Mouse (Mus musculus) ZHBTc4 (cell line): ENCODE measurements at regions not wholly inside any gene's neighbourhood (a gene's known extent, or its start where the extent isn't known, plus 50 kb on each side); places are given as distances from the start of the nearest gene placed in this dataset.
"Not testable (repeated sequence)": the region's sequence is repeated elsewhere in the genome, so short reads cannot be mapped to it uniquely, and the experiment has no call there.

ENCODE experiments used
- DNase-seq: peaks from one replicate; pipeline ENCODE4 v3.0.0-alpha.2; 2011; ENCODE audit warnings: low read depth, low spot score

DNA sequence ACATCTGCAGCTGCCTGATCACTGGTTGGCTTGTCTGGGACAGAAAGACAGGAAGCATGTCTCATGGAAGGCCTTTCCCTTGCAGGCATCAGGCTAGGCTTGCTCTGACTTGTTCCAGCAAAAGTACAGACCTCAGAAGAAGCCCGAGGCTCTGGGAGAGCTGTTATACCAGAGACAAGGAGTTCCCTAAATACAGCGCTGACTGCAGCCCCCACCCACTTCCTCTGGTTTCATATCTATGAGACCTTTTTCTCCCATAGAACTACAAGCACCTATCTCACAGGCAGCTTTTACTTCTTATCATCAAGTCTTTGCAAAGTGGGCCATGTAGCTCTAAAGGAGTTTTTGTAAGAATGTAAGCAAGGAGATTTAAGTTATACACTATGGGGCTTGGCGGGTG lies 312.2 kb upstream of the Vmn1r3 start:
- not testable (repeated sequence) for DNase-seq

DNA sequence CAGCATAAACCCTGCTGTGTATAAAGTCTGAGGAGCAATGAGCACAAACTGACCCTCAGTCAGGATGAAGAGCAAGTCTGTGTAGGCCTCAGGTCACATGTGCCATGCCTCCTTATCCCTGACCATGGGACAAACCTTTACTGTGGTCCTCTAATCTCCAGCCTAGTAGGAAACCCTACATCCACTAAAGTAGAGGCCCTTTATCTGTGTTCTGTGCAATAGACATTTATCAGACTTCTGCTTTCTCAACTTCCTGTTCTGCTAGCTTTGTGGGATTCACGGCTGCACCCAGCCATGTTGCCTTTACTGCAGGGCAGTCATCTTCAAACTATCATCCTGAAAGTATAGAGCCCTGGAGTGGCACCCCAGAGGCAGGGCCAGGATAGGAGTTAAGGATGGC lies 310.8 kb upstream of the Vmn1r3 start:
- DNase-seq = not testable (repeated sequence)

DNA sequence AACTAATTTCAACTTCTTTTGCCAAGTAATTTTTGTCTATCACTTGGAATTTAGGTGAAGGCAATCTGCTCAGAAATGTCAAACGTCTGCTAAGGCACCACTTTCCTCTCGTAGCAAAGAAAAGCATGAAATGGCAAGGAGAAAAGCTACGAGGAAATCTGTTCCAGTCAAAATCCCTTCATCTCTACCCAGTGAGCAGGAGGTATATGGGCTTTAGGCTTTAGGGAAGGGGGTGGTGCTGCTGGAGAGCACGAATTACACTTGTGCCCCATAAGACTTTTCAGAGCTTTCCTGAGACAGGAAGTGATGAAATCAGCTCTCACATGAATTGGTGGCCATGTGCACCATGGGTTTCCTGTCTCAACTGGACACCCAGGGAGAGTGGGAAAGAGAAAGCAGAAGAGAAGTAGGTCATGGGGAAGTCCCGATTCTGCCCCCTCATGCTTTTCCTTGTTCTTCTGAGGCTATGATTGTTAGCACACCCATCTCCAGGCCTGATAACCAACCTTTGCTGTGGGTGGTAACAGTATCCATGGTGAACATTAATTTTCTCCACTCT lies 309.0 kb upstream of the Vmn1r3 start:
- DNase-seq = not testable (repeated sequence)

DNA sequence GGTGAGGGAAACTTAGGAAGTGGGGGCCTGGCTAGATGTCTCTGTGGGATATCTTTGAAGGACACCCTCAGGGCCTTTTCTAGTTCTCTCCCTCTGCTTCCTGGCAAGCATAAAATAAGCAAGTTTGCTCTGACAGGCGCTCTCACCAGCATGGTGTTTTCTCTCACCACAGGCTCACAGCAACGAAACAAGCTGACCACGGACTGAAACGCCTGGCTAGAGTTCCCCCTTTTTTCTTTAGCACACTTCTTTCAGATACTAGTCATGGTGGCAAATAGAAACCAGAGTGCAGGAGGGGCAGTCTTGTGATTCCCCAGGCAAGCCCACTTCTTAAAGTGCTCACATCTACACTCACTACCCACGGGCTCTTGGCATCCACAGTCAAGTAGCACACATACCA lies 305.7 kb upstream of the Vmn1r3 start:
- DNase-seq = not testable (repeated sequence)

DNA sequence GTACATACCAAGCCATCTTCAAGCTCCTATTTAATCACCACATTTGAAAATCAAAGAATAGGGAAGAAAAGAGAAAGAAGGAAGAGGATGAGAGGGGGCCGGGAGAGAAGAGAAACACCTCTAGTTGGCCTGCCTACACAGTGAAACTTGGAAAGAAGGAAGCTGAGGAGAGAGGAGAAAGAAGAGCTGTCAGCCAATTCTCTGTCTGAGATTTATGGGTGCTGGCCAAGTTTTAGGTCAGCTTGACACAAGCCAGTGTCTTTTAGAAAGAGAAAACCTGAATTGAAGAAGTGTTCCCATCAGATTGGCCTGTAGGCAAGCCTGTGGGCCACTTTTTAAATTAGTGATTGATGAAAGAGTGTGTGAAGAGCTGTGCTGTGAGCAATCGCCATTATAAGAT lies 296.9 kb upstream of the Vmn1r3 start:
- DNase-seq = no peak

DNA sequence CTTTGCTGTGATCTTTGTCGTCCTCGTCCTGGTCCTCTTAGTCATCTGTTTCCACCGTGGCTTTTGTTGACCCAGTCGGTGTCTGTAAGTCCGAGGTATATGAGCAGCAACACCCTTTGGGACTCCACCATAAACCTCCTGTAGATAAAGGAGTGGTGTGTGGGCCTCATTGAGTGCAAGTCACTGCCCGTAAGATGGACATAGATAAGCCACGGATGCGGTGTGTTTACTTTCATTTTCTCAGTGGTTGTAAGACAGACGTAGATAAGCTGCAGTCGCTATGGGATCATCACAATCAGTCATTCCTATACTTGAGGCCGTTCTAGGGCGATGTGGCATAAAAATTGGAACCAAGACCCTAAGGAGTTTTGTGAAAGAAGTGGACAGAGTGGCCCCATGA lies 271.6 kb upstream of the Vmn1r3 start:
- DNase-seq = no peak

DNA sequence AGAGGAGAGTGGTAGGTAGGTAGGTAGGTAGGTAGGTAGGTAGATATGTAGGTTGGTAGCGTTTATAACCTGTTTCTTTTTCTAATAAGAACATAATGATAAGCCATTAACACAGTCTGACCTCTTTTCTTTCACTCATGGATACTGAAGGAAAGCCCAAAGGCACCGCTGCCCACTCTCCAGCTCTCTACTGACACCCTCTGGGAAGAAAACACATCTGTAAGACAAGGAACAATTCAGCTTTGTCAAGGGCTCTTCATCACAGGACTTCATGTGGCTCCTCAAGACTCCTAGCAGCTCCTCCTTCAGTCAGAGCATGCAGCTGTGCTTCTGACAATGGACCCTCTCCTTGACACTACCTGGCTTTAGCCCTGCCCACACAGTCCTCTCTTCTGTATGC lies 252.2 kb upstream of the Vmn1r3 start:
- peak; percentile 15 for DNase-seq

DNA sequence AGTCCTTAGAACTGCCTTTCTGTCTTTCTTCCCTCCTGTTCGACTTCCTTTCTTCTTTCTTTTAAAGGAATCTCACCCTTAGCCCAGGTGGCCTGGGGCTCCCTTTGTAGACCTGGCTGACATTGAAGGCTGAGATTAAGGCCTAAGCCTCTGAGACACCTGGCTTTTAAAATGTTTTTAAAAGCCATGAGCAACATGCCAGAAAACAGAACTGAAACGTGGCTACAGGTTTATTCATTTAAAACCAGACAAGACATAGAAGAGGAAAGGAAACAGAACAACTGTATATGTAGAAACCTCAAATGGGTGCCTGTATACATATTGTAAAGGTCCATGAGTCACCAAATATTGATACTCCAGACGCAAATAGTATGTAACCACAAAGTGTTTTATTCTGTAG lies 242.8 kb upstream of the Vmn1r3 start:
- DNase-seq = no peak

DNA sequence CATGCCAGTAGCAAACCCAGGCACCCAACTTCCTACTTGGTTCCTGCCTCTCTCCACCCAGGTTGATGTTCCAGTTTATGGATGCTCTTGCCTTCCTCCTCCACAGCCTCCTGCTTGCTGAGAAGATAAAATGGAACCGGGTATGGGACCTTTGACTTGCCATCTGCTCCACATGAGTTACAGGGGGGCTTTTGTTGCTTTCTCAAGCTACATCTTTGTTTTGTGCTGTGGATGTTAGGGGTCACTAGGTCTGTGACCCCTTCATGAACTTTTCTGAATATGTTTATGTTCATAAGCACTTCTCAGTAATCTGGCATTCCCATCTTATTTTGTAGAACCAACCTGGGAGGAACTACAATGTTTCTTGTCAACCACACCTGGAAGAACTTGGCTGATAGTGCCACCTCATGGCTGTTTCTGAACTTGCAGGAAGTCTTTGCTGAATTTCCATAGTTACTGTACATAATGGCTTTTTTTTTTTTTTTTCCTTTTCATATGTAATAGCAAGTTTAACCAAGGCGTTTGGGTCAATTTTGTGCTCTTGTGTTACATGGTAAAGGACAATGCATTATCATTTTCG lies 234.9 kb upstream of the Vmn1r3 start:
- peak; percentile 87 for DNase-seq

DNA sequence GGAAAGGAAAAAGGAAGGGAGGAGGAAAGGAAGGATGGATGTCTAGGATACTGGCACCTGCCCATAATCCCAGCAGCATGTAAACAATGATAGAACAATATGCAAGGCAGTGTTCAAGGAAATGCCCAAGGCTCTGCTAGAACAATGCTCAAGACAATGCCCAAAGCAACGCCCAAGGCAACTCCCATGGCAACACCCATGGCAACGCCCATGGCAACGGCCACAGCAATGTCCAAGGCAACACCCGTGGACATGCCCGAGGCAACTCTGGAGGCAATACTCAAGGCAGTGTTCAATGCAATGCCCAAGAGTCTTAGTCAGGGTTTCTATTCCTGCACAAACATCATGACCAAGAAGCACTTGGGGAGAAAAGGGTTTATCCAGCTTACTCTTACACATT lies 231.5 kb upstream of the Vmn1r3 start:
- peak; percentile 97 for DNase-seq

DNA sequence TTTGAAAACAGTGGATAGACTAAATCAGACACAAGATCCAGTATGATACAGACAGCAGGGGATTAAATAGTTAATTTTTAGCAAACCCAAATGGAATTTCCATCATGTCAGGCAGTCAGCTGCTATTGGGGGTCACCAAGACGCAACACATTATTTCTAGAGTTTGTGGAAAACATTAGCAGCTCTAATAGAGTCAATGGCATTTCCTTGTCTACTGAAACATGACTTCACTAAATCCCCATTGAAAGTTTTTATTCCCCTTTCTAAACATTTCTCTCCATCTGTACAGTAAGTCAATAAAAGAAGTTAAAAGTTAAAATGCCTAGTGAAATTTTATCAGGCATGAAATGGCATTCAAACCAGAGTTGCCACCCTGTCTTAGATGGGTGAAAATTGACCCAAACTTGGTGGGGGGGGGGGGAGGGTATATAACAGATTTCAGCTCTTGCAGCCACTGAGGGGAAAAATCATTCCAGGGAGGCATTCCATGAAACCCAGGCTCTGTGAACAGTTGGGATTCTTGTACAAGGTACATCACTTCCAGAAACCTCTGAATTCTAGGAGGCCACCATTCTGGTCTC lies 229.4 kb upstream of the Vmn1r3 start:
- DNase-seq = not testable (repeated sequence)

DNA sequence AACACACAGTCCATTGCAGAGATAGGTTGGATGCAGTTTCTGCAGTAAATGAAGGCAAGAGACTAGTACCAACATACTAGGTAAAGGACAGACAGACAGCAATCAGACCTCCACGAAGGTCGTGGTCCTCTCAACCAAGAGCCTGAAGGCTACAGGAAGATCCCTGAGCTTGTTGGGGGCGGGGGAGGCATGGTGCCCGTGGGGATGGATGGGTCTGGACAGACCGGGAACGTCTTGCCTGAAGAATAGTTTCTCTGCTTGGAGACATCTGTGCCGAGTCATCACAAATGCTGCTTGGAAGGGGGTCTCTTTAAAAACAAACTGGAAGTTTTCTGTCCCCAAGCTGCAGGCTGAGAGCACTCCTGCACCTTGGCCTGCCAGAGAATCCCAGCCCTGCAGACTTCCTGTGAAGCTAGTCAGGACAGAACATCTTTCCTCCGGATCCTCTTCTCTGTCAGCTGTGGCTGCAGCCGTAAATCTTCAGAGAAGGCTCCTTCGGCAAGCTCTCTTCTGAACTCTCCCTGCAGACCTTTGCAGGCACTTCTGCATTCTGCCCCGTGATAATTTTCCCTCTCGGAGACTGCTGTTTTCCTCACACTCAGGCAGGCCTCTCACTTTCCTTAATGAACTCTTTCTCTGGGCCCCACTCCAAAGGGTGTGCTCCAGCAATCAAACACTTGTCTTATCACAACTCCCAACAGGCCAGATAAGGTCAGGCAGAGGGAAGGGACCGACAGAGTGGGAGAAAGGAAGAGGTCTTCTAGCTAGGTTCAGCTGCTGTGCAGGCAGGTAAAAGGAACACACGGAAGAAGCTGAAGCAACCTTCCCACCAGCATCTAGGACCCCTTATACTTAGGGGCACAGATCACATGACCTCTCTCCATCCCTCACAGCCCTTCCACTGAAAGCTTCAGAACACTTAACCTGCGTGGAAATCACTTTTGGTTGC lies 228.6 kb upstream of the Vmn1r3 start:
- DNase-seq = peak; percentile 12

DNA sequence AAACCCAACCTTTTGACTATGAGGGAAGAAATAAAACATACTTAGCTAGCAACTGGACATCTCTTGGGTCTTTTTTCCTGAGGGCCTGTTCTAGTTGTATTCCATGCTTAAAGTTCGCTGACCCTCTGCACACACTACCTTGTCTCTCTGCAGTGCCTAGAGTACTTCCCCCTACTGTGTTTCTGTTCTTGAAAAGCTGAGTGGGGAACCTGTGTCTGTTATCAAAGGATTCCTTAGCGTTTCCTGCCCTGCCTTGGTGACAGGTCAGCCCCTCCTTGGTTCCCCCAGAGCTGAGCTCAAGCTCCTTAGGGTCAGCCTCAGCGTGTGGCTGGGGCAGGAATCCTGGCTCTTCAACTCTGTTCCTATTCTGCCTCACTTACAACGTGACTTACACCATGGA lies 227.2 kb upstream of the Vmn1r3 start:
- DNase-seq = peak; percentile 9

DNA sequence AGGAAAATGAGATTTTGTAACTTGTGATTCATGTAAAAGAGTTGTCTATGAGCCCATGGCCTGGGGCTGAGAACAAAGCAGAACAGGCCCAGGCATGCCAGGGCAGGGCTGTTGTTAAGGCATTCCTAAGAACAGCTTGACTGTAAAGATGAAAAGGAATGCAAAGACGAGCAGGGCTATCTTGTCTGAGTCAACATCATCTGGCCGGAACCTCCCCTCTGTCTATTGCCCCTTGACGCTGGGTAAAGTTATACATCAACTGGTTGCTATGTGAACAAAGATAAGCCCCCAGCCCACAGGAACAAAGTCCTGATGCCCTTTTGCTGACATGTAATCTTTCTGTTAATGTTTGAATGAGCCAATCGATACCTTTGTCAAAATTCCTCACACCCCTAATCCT lies 217.7 kb upstream of the Vmn1r3 start:
- peak; percentile 46 for DNase-seq

DNA sequence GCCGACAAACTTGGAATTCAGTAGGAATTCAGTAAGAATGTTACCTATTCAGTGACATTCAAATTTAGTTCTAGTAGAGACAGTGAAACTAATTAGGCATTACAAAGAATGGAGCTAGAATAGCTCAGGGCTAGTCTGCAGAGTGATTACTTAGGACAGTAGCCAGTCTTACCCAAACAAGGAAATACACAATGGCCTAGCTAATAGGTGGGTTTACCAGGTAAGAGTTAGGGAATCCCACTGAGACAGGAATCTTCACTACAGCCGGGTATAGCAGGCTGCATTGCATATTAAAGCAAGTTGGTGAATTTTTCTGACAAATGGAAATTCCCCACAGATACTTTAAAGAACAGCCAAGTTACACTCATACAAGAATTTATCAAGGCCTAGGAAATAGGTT lies 216.6 kb upstream of the Vmn1r3 start:
- peak; percentile 78 for DNase-seq

DNA sequence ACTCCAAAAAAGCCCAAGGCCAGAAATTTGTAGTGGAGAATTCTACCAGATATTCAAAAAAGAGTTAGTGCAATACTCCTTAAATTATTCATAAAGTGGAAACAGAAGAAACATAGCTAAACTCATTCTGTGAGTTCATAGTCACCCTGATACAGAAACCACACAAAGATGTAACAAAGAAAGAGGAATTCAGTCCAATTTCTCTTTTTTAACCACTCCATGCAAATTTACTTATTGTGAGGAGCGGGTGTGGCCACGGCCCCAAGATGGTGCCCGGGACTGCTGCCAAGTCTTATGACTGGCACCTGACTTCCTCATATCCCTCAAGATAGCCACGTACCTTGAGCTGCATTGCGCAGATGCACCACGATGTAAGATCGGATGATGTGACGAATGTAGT lies 206.4 kb upstream of the Vmn1r3 start:
- not testable (repeated sequence) for DNase-seq

DNA sequence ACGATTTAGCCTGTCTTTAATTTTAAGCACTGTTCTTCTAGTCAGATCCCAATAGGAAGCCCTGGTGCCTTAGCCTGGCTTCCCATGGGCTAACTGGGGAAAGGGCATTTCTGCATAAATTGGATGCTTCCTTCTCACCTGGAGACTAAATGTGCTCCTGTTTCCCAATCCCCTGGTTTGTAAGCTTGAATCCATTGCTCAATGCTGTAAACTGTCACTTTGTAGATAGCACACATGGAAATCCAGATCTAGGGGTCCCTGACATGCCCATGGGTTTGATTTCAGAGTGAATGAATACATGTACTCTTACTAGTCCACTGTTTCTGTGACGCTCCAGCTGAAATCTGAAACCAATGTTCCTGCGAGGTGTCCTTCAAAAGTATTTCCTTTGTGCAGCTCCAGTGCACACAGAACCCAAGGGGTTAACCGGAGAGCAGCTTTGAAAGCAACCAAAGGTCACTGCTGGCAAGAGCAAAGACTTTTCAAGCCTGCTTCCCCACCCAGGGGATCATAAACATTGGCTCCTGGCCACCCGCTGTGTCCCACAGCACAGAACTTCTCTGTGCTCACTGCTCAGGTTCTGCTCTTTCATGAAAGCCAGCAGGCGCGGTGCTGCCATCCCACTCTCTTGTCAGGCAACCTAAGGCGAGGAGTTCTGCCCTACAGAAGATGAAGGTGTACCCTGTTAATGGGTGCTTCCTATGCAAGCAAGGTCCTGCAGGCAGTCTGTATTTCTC lies 188.0 kb upstream of the Vmn1r3 start:
- peak; percentile 84 for DNase-seq

DNA sequence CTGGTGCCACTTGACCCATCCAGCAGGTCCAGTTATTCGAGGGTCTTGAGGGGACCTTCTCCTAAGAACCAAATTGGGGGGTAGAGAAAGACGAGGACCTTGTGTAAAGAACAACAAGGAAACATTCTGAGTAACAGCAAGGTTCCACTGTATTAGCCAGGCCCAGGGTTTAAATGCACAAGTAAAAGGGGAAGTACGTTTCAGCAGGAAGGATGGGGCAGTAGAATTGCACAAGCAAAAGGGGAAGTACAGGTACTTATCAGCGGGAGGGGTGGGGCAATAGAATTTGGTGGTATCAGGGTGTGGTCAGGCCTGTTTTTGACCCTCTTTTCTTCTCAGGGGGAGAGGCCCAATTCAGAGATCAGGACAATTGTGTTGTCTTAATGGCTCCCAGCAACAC lies 182.9 kb upstream of the Vmn1r3 start:
- DNase-seq = peak; percentile 43

DNA sequence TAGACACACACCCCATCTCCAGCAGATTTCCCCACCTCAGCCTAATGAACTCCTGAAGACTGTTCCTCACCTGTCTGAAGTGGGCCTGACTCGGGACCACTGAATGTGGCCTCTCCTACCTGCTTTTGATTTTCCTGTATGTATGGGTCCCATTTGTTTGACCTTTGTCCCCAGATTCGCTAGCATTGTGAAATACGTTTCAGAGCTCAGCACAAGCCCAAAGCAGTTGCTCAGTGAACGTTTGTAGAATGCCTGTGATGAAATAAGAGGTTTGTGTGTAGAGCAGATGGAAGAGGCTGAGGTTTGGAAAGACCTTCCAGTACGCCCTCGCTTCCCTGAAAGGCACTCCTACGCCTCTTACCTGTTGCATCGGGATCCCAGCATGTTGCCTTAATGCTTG lies 158.3 kb upstream of the Vmn1r3 start:
- DNase-seq = not testable (repeated sequence)

DNA sequence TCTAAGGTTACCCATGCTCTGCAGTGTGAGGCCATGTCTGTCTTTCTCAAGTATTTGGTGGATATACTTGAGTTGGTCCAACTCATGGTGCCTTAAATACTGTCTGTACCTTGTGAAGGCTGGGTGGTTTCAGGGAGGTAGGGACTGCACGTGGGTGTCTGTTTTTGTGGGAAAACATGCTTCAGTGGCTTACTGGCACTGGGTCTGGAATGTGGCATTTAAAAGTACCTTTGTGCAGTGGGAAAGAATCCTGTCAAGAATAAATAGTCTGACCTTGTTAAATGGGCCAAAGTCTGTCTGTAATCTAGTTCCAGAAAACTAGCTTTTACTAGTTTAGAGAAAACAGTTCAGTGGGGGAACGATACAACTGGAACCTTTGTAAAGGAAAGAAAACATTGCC lies 157.5 kb upstream of the Vmn1r3 start:
- DNase-seq = not testable (repeated sequence)

DNA sequence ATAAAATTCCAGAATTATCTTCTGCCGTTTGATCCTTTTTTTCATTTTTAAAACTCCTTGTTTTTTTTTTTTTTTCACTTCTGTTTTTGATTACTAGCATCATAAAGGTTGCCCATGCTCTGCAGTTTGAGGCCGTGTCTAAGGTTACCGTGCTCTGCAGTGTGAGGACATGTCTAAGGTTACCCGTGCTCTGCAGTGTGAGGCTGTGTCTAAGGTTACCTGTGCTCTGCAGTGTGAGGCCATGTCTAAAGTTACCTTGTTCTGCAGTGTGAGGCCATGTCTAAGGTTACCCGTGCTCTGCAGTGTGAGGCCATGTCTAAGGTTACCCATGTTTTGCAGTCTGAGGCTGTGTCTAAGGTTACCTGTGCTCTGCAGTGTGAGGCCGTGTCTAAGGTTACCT lies 157.0 kb upstream of the Vmn1r3 start:
- not testable (repeated sequence) for DNase-seq
